Mouse (Mus musculus) layer of hippocampus, adult 18-20 months (tissue): ENCODE data around the gene Kif13a. TPM values are rescaled to one million over a fixed set of nuclear protein-coding genes. Genes with fewer than 3 reads are reported as not detected.

ENCODE experiments used
- DNase-seq, 2 experiments: peaks; one replicate each; pipeline ENCODE4 v3.0.0; 2022; ENCODE audit warnings: low spot score in 2 of 2
- total RNA-seq, 2 experiments: library from RNA; stranded (reverse); gene quantifications; 2 replicates each; pipeline ENCODE4 v1.2.3; 2021

Kif13a gene
- total RNA-seq, 2 experiments from 2014 or later: 23.4 to 23.5 TPM

DNA sequence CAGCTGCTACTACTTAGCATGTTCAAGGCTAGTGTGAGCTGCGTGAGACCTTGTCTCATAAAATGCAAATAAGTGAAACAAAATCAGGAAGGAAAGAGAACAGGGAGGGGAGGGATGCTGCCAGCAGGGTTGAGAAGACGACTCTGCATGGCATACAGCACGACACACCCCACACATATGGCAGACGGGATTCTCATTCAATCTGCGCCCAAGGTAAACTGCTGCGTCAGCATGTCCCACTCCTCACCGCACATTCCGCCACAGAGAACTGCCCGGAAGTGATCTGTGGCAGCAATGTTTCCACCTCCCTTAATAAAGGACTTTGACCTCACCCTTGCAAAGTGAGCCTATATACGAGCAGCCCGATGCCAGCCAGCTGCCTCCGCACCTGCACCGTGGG is 4.0 kb downstream of the Kif13a start:
- no peak for DNase-seq

DNA sequence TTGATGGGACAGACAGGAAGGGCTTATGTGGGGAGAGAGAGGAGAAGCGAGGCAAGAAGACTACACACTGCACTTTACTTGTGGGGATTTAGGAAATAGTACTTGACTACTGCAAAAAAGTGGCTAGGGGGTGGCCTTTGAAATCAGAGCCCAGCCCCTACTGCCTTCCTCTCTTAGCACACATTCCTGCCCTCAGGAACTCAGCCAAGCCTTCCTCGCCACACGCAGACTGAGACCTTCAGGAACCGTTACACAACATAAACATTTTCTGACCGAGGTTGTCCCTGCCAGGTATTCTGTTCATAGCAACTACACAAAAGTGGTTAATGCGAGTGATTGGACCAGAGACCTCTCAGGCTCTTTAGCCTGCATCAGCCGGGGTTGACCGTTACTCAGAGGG is 8.1 kb downstream of the Kif13a start:
- DNase-seq: no peak

DNA sequence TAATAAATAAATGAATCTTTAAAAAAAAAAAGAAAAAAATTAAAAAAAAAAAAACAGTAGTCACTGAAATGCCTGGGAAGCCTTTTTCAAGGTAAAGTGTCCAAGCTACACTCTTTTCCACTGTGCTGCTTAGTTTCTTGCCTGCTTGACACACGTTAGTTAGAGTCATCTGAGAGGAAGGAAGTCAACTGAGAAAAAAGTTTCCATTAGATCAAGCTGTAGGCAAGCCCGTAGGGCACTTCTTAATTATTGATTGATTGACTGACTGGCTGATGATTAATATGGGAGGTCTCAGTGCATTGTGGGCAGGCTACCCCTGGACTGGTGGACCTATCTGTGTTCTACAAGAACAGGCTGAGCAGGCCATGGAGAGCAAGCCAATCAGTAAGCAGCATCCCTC is 9.9 kb downstream of the Kif13a start:
- no peak for DNase-seq

DNA sequence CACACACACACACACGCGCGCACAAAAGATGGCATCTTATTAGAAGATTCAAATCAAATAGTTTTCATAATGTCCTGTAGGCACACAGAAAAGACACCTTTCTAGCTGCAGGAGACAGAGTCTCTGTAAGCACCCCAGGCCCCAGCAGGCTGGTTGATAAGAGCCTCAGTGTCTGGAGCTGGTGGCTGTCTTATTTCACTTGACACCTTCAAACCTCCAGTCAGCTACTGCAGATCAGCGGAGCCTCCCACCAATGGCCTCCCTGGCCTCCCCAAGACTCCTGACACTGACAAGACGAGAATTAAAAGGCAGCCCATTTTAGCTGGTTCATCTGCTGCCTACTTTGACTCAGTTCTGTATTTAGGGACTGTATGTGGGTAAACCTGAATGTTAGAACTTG is 11.2 kb downstream of the Kif13a start:
- no peak for DNase-seq

DNA sequence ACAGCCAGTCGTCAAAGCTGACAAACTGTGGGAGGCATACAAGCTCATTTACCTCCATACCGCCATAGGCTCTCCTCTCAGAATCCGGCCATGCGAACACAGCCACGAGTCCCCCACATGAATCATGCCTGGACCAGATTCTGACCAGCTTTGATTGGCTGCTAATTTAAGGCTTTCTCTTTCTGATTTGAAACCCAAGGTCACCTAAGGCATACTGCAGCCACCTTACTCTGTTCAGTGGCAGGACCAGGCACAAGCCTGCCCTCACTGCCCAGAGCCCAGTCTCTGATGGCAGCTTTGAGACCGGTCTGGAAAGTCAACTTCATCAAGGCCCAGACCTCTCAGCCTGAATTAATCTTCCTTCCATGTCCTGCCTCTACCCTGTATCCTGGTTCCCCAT is 17.7 kb downstream of the Kif13a start:
- no peak for DNase-seq

DNA sequence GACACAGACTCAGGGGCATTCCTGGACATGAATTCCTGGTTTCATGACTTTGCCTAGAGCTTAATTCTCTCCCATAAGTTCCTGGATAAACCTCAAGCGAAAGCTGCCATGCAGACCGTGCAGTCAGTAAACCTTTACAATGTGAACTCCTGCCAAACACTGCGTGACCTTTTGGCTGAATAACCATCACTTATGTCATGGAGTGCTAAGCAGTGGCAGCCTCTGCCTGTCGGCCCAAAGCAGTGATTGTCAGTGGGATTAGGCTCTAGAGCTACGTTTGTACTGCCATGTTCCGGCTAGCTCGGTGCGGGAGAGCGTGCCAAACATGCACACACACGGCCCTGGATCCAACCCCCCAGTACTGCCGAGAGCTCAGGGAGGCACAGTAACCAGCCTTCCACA is 18.6 kb downstream of the Kif13a start:
- peak in 1 of 2 experiments; percentile 32 for DNase-seq

DNA sequence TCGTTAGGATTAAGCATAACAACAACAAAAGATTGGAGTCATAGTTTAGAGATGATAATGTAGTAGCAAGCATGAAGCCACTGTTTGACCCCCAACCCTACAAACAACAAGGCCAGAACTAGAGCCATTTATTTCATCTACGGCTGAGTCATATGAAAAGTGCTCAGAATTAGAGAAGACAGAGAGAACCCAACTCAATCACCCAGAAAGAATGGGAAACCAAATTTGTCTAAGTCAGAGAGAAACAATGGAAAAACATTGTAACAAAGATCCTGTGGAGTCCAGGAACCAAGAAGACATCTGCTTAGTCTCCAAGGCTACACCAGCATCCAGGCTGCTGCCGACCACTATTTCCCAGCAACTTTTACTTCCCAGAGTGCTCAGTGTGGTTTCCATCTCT is 19.7 kb downstream of the Kif13a start:
- DNase-seq: no peak

DNA sequence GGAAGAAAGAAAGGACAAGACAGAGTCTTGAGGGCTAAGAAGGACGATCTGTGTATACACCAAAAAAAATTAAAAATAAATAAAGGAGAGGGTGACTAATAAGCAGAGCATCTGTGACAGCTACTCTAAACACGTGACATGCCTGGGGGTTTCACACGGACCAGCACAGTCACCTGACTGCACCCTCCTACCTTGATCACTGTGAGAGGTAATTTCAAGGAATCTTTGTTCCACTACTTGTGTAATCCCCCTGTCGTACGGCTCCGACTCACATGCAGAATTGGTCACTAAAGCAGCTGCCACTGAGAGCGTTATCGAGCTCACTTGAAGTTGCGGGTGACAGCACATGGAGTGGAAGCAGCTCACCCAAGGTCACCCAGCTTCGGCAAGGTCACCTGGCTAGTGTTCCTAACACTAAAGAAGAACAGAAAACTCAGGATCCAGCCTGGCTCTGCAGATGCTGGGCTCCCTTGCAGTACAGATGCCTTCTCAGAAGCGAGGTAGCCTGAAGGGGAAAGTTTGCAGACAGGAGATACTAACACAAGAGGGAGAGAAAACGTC is 20.6 kb downstream of the Kif13a start:
- DNase-seq: no peak

DNA sequence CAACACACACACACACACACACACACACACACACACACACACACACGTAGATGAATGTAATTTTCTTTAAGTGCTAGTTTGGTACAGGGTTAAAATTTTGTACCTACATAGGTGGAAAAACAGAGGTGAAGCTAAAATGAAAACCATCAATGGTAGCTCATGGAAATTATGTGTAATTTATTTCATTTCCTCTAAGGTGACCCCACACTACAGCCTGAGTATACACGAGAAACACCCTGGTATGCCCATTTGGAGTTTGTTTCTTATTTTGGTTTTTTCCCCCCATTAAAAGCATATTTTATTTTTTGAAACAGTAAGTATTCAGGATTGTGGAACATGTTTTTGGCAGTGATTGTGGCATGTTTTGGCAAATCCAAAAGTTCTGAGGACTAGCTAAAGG is 21.3 kb downstream of the Kif13a start:
- DNase-seq: no peak

DNA sequence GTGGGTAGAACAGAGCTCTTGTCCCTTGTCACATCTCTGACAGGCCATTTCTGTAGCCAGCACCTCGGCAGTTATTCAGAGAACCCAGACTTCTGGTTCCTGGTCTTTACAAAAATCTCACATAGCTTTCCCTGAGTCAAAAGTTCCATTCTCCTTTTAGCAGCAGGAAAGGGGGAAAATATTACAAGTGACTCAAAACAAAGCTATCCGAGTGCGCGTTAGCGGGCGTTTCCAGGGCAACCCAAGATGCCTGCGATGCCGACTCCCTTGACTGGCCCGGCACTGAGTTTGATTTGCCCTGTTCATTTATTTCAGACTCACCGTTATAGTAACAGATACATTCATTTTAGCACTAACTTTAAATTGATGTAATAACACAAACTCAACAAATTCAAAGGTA is 21.8 kb downstream of the Kif13a start:
- DNase-seq: peak in 1 of 2 experiments; percentile 27

DNA sequence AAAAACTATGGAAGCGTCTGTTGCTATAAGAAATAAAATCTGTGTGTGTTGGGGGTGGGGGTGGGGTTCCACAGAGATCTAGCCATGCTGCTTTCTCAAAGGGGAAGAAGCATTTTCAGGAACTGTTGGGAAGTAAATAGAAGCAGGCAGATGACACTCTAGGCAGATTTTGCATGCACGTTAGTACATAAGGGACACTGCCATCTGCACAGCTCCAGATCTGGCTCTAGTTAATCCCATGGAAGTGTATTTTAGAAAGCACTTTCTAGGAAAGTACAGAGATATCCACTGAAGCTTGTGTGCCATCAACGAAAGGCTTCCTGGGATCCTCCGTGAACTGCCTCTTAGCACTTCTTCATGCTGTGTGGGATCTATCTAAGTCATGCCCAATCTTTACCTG is 22.6 kb downstream of the Kif13a start:
- DNase-seq: peak in 1 of 2 experiments; percentile 49

DNA sequence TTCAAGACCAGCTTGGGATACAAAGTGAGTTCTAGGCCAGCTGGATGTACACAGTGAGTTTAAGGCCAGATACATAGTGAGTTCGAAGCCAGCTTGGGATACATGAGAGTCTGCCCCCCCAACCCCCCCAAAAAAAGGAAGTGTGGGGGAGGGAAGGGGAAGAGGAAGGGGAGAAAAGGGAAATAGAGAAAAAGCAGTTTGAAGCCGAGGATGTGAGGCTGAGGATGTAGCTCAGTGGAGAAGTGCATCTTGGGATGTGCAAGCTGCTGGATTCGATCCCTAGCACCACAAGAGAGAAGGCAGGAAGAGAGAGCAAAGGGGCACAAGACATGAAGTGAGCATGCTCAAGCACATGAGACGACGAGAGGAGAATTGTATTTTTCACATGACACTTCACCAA is 23.7 kb downstream of the Kif13a start:
- no peak for DNase-seq

DNA sequence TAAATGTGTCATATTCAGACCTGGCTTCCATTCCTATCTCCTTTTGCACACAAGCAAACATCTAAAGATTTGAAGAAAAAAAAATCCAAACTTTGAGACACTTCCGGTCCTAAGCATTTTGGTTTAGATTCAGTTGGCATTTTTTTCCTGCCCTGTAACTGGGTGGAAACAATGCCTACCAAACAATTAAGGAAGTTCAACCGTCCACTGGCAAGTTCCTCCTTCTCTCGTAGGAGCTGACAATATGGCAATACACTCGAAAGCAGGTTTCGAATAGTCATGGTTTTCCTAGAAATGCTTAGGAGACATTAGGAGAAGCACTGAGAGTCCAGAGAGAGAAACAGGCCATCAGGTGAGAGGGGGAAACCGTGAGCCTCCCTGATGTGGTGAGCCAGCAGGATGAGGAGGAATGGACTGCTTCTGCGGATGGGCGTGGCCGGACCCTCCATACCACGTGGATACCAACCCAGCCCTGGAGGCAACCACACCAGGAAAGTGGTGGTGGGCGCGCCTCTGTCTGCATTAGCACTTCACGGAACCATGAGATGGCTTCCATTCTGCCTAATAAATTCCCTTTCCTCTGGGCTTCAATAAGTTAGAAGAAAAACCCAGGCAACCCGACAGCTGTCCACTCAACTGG is 24.6 kb downstream of the Kif13a start:
- DNase-seq: no peak

DNA sequence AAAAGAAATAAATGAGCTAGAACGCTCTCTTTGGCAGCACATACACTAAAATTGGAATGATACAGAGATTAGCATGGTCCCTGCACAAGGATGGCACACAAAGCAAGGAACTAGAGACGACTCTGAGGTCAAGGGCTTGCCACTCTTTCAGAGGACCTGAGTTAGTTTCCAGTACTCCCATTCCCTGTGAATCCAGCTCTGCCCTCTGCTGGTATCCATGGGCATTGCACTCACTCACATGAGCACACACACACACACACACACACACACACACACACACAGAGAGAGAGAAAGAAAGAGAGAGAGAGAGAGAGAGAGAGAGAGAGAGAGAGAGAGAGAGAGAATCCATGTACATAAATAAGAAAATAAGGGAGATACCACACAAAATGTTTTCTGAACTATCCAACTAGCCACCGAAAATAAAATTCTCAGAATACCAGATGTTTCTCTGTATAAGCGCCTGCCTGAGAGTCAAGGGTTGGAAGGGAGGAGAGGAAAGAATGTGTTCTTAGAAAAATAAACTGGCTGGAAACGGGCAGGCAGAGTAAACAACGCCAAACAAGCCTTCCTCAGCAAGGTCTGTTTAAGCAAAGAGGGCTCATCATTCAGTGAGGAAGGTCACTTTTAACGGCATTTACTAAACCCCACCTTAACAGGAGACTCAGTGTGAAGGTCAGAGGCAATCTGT is 27.0 kb downstream of the Kif13a start:
- DNase-seq: no peak

DNA sequence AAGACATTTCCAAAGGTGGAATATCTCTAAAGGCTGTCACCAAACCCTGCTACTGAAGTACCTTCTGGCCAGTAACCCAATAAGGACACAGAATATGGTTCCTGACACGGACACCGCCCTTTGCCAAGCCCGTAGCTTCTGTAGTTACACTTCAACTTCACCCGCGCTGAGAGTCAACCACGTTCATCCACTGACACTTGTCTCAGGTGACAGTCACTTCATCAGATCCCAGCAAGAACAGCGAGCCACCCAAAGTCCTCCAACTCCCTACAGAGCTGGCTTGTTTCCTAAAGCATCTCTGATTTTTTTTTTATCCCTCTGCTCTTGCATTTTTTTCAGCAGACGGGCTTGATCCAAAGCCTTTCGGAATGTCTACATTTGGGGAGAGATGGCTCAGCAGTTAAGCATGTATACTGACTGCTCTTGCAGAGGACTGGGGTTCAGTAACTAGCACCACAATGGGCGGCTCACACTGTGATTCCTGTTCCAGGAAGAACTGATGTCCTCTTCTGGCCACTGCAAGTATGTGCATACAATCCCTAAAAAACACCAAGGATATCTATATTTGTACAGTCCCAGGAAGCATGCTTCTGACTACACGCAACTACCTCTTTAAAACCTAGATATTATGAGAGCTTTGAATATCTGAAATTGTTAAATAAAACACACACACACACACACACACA is 28.7 kb downstream of the Kif13a start:
- no peak for DNase-seq

DNA sequence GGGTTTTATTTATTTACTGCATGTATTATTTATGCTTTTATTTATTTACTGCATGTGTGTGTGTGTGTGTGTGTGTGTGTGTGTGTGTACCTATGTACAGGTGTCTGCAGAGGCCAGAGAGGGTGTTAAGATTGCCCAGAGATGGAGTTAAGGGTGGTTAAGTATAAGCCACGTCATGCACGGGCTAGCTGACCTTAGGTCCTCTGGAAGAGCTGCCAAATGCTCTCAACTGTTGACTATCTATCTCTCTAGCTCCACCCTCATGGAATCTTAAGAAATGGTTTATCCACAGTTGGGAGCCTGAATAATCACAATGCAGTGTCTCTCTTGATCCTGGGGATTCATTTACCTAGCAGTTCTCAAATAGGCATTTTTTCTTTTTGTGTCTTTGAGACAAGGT is 30.8 kb downstream of the Kif13a start:
- DNase-seq: no peak

DNA sequence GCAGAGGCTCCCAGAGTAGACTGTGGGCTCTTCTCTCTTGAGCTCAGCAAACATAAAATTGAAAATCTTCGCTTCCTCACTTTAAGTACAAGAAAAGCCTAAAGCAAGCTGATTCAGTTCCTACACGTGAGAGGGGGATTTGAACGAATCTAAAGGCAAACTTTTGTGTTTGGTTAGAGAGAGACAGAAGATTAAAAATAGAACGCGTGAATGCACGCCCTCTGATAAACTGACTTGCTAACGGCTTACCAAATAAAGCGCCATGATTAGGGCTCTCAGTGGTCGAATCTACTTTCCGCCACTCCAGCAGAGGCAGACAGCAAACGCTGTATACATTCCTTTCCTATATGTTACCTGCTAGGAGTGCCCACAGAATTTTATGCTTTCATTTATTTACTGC is 31.3 kb downstream of the Kif13a start:
- DNase-seq: no peak

DNA sequence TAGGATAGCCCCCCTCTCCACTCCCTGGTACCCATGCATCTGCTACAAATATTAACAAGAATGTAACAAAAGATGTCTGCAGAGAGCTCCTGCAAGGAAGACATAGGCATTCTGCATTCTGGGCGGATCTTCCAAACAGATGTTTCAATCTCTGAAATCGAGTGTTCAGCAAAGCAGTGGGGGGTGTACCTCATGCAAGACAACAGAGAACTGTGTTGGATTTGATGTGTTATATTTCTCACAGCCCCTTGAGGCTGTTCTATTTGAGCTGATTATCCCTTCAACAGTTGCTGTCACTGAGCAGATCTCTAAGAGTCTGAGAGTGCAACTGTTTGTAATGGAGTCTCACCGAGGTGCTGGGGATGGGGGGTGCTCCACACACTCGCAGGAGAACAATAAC is 37.3 kb downstream of the Kif13a start:
- DNase-seq: no peak

DNA sequence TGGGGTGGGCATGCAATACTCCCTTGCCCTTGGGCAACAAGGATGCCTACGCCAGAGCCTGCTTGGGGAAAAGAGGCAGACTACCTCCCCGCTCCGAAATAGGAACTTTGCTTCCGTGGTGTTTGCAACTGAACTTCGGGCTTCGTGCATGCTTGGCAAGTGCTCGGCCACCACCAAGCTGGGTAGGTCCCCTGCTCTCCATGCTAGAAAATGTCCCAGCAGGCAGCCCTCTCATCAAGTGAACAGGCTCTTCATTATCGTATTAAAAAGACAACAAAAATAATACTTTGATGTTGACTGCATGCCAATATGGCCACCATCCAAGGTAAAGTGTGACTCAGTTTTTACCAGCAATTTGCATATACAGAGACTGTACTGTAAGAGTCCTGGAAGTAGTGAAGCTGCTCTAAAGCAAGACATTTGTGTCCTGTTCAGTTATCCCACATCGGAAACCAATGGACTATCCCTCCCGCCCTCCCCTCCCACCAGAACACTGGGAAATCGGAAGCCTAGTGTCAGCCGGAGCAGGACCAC is 41.5 kb downstream of the Kif13a start:
- DNase-seq: peak in 1 of 2 experiments; percentile 61

DNA sequence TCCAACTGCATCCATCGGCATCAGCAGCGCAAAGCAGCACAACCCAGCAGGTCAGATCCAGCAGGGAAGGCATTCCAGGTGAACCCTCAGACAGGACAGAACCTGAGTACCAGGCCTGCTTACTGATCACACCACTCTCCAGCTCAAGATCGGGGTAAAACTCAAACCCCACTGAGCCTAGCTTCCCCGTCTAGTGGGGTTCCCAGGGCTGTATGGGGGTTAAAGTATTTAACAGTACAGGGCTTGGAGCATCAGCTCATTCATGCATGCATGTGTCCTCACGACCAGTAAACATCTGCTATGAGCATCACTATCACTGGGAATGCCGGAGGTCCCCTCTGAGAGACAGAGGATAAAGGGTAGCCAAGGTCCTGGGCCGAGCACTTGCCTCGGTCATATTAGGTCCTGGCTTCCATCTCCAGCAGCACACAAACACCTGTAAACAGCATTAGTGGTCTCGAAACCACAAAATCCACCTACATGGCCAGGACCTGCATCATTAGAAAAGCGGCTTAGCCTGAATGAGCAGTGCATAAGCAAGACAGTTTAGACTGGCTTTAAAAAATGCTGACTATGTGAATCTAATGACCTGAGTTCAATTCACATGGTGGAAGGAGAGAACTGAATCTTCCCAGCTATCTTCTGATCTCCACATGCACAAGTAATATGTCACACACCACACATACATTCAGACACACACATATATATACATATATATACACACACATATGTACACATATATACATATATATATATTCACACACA is 43.0 kb downstream of the Kif13a start:
- no peak for DNase-seq

DNA sequence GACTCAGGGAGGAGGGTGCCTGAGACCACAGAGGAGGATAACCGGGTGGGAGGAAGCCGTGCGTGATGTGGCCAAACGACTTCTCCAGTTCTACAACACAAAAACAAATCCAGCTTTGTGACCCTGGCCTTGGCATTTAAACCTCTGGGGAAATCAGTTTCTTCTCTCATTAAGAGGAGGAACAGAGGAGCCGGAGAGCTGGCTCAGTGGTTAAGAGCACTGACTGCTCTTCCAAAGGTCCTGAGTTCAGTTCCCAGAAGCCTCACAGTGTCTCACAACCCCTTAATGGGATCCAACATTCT is 44.0 kb downstream of the Kif13a start:
- no peak for DNase-seq
